Mouse (Mus musculus): ENCODE measurements around the gene Park7.
"Not testable (repeated sequence)": the region's sequence is repeated elsewhere in the genome, so short reads cannot be mapped to it uniquely, and the experiment has no call there.

Park7 gene

GRCm38 (mm10) chr4:150910164-150910951 is 3.9 kb downstream of the Park7 start:
- DNase-seq (ENCODE audit: low spot score): no peak

DNA sequence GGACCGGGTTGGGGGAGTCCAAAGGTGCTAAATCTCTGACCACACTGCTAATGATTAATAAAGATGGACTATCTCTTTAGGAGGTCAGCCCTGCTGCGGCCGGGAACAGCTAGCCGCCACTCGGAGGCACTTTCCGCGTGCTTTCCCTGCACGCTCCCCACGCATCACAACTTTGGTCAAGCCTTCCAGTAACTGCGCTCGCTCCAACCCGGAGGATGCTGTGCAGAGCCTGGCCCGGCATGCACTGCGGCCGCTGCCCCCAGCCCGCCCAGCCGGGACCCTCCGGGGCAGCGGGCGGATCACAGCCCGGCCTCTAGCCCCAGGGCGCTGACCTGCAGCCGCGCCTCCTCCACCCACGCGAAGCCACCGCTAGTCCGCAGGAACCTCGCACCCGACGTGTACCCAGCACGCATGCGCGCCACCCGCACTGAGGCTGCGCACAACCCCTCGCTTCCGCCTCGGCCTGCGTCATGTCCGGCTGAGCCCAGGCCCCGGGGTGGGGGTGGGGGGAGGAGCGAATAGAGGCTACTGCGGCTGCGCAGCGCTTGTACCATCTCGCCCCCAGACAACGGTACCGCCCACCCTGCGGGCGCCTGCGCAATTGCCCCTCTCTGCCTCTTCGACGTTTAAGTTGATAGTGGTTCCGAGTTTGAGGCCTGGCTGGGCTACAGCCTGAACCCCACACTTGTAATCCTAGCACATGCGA is 4.6 kb downstream of the Park7 start:
- peak; percentile 99 for DNase-seq (ENCODE audit: low spot score)

GRCm38 (mm10) chr4:150908512-150908911 is 5.7 kb downstream of the Park7 start:
- not testable (repeated sequence) for DNase-seq (ENCODE audit: low spot score)

DNA sequence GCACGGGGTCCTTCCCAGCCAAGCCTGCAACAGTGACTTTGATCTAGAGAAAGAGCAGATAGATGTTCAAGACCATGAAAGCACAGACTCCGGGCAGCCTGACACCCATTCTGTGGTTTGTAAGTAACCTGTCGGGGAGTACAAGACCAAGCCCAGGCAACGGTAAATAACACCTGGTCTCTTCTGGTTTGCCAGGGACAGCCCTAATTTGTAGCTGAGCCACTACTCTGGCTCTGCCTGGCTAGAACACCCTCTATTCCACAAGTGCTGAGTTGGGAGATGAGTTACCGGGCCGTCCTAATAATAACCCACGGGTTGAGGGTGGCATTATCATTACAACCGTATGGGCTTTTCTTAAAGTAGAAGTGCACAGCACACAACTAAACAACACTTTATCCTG is 7.1 kb downstream of the Park7 start:
- DNase-seq (ENCODE audit: low spot score): no peak

DNA sequence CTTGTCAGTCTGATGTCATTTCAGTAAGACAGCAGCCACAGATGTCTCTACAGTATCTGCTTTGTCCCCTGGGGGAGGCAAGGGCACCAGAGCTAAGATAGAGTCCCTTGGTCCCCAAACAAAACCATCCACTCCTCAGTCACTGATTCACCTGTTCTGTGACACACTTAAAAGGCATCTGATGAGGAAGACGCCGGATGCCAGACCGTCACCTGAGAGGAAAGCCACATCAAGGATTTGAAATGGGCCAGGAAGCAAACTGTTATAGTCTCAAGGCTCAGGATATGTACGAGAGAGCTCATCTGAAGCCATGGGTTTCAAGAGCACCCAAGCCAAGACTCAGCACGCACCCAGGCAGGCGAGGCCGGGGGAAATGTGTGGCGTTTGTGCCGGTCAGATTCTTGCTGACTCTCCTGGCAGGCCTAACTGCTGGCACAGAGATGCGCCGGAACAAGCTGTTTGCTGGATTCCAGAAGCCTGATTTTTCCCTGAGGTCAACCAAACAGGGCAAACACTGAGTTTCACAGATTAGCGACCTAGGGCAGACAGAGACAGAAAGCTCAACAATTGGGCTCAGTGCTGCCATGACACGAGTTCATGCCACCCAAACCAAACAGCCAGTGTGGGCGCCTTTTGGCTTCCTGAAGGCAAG is 11.0 kb downstream of the Park7 start:
- no peak for DNase-seq (ENCODE audit: low spot score)

- no peak for DNase-seq (ENCODE audit: low spot score)
Observed at GRCm38 (mm10) chr4:150902062-150902461, 12.2 kb downstream of the Park7 start.

DNA sequence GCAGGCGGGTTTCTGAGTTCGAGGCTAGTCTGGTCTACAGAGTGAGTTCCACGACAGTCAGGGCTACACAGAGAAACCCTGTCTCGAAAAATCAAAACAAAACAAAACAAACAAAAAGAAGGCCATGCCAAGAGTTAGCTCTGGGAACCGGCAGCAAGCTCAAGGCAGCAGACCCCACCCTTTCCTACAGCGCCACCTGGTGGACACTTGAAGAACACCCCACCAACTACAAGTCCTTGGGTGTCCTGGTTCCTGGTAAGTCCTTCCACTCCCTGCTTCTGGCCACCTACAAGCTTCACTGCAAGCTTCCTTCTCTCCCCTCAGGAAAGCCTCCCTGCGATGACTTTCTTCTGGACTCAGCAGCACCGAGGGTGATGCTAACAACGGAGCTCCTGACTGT is 12.6 kb downstream of the Park7 start:
- DNase-seq (ENCODE audit: low spot score): peak; percentile 74

DNA sequence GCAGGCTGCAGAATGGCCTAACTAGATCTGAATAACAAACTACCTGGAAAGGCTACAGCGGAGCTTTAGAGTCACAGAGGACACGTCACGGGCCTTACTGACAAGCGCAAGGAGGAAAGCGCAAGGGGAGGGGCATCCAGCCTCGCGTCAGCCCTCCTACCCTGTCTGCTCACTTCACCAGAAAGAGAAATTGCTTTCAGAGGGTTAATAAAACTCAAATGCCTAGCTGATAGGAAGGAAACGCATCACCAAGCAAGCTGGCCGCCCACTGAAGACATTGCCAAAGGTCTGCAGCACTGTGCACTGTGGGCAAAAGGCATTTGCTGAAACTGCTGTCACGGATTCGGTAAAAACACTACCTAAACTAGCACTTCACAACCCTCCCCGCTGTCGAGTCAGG is 13.8 kb downstream of the Park7 start:
- DNase-seq (ENCODE audit: low spot score): no peak

GRCm38 (mm10) chr4:150898716-150899365 is 15.4 kb downstream of the Park7 start:
- no peak for DNase-seq (ENCODE audit: low spot score)

- DNase-seq (ENCODE audit: low spot score): no peak
Observed at GRCm38 (mm10) chr4:150896896-150897624, 17.2 kb downstream of the Park7 start.

DNA sequence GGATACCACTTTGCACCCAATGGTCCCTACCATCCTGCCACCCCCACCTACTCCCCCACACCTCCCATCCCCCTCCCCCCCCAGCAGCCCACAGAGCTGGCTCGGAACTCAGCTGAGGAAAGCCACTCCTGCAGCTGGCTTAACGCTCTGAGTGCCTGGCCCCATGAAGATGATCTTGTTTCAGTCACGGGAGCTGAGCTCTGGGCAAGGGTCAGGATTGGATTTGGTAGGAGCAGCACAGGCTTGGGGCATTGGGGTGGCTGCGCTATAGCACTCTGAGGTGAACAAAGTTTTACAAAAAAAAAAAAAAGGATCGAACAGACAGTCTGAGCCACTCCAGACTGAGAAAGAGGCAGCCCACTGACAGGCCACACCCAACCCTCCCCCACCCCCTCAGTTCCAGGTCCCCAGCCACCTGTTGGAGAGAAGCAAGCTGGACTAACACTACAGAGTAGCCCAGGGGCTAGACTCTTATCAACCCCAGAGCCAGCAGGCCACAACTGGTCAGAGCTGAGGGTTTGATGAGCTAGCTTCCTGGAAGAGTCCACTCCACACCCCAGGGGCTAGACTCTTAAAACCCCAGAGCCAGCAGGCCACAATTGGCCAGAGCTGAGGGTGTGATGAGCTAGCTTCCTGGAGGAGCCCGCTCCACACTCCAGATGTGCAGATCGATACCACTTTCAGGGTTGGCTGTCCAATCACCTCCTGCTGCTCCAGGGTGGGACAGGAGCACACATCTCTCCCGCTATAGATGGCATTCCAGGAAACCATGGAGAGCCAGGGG is 19.3 kb downstream of the Park7 start:
- DNase-seq (ENCODE audit: low spot score): no peak

- no peak for DNase-seq (ENCODE audit: low spot score)
Observed at GRCm38 (mm10) chr4:150891308-150891707, 22.9 kb downstream of the Park7 start.

DNA sequence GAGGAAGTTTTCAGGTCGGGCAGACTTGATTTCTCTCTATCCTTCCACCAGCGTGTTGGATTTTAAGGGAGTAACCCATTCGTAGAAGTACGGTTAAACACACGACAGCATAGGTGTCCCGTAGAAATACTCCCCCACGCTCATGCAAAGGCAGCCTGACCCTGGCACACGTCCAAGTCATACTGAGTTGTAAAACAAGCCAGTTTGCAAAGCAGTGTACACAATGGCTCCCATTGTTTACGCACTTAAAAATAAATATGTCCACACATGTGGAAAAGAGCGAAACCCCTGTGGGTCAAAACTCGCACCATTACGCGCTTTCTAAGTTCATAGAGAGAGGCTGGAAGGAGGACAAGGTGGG is 24.3 kb downstream of the Park7 start:
- DNase-seq (ENCODE audit: low spot score): no peak

DNA sequence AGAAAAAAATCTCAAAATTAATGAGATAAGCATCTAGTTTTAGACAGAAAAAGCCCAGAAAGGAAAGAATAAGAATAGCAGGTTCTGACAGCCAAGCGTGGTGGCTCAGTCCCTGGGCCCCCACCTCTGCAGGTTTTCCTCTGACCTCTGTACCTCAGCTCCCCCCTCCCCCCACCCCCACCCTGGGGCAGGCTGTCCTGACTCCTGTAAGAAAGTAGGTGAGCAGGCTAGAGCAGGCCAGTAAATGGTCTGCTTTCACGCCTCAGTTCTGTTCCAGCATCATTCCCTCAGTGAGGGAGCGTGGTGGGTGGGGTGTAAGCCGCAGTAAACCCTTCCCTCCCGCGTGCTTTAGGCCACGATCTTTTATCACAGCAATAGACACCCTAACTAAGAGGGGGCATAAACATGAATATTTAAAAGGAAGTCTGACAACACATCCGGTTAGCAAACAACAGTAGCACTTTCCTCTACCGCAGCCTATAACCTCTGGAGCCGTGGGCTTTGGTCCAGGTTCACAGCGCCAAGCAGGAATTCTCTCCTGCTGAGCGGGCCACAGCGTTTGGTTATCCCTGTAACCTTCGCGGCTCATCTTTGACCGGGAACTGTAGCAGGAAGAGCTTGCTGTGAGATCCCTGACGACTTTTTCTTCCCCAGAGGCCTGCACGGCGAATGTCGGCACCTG is 24.8 kb downstream of the Park7 start:
- DNase-seq (ENCODE audit: low spot score): no peak

DNA sequence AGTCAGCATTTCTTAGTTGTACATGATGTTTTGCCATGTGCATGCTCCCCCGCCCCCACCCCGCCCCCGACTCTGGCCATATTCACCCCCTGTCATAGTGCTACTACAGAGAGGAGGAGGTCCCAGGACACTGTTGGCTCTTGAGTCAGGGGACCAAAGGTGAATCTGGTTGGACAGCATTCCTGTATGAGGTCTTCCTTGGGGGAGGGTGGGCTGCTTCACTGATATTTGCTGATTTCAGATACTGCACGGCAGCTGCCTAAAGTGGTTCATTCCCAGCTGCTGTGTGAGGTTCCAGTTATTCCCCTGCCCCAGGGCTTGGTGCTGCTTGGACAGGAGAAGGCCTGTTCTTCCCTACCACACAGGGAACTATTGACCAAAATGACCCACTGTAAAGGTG is 25.7 kb downstream of the Park7 start:
- DNase-seq (ENCODE audit: low spot score): no peak

DNA sequence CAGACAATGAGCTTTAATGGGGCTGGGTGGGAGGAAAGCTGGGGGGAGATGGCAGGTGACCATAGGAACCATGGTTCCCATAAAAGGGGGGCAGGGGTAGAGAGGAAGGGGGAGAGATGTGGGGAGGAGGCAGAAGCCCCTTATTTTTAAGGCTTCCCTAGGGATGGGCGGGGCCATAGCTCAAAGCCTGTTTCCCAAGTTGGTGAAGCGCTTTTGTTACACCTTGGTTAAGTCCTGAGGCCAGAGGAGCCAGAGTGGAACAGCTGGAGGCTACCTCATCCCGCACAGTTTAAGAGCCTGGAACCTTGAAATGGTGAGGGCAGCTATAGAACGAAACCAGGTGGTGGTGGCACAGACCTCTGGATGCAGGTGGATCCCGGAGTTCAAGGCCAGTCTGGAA is 26.3 kb downstream of the Park7 start:
- peak; percentile 51 for DNase-seq (ENCODE audit: low spot score)

- DNase-seq (ENCODE audit: low spot score): no peak
Observed at GRCm38 (mm10) chr4:150882632-150883031, 31.6 kb downstream of the Park7 start.

GRCm38 (mm10) chr4:150880364-150880763 is 33.9 kb downstream of the Park7 start:
- DNase-seq (ENCODE audit: low spot score): no peak

DNA sequence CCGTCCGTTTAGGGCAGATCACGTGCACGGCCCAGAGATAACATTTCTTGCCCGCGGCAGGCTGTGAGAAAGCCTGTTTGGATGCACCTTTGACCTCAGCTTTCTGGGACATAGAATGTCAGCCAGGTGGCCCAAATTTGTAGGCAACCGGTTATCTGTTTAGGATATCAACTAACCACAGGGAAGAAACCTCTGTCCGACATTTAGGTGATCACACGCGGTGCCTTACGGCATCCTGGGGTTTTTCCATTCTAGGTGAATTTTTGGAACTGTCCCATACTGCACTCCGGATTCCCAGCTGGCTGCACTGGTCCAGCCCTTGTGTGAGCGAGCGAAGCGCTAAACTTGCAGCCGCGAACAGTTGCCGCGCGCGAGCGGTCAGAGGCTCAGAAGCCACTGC is 34.6 kb downstream of the Park7 start:
- DNase-seq (ENCODE audit: low spot score): no peak

DNA sequence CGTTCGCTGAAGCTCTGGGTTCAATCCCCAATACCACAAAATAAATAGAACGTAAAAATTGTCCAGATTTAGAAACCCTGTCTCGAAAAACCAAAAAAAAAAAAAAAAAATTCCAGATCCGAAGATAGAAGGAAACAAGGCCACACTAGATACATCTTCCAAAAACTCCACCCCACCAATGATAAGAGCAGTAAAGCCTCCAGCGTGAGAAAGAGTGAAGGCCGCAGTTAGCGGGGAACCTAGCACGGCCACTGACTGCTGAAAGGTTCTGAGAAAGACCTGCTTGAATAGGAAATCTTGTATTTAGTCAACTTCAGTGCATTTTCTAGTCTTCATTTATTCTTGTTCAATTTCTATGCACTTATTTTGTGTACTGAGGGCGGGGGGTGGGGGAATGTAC is 38.8 kb downstream of the Park7 start:
- DNase-seq (ENCODE audit: low spot score): no peak

DNA sequence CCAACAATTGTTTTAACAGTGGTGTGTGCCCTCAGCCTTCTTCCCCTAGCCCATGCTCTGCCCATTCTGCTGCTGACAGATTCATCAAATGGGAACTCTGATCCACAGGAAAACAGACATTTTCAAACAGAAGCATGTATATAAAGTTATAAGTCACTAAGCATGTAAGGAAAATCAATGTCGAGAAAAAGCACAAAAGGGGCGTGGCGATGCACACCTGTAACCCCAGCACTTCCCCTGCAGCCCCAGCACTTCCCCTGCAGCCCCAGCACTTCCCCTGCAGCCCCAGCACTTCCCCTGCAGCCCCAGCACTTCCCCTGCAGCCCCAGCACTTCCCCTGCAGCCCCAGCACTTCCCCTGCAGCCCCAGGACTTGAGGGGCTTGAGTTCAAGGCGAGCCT is 39.8 kb downstream of the Park7 start:
- not testable (repeated sequence) for DNase-seq (ENCODE audit: low spot score)

Measured in testis, postnatal 14 days (tissue).